Mouse (Mus musculus) embryonic facial prominence, embryonic 11.5 days (tissue): ENCODE data around the gene Tmem88b. TPM values are rescaled to one million over a fixed set of nuclear protein-coding genes. Genes with fewer than 3 reads are reported as not detected.
"Not testable (repeated sequence)": the region's sequence is repeated elsewhere in the genome, so short reads cannot be mapped to it uniquely, and the experiment has no call there.

Experiments used
- ATAC-seq: fragments of 200-750 bp; cut with Nextera tagmentation; replicated peaks from 2 replicates; pipeline ENCODE4 v1.8.0; 2017; ENCODE audit warnings: low read depth; ENCODE audit not compliant: insufficient number of reproducible peaks, low FRiP score, low TSS enrichment
- DNase-seq: peaks from one replicate; pipeline ENCODE4 v3.0.0-alpha.2; 2015; ENCODE audit warnings: low spot score
- H3K27ac ChIP-seq: fragments of 300-500 bp; sonication (generic); replicated peaks from 2 replicates; pipeline ENCODE4 v1.5.1; 2014; ENCODE audit warnings: mild to moderate bottlenecking, low read depth, low read length, control low read depth
- H3K27me3 ChIP-seq: fragments of 300-500 bp; sonication (generic); 2 replicates; pipeline ENCODE4 v1.6.1; 2014; ENCODE audit warnings: mild to moderate bottlenecking, low read length, moderate library complexity, mixed read lengths; ENCODE audit not compliant: control insufficient read depth, insufficient read depth
- H3K36me3 ChIP-seq: fragments of 300-500 bp; sonication (generic); replicated peaks from 2 replicates; pipeline ENCODE4 v1.6.1; 2014; ENCODE audit warnings: low read depth, mild to moderate bottlenecking, low read length, moderate library complexity, mixed read lengths; ENCODE audit not compliant: control insufficient read depth, insufficient read depth
- H3K4me1 ChIP-seq: fragments of 300-500 bp; sonication (generic); 2 replicates; pipeline ENCODE4 v1.6.1; 2014; ENCODE audit warnings: low read length, mixed read lengths; ENCODE audit not compliant: control insufficient read depth, insufficient read depth
- H3K4me2 ChIP-seq: fragments of 300-500 bp; sonication (generic); 2 replicates; pipeline ENCODE4 v1.6.1; 2014; ENCODE audit warnings: low read depth, mild to moderate bottlenecking, control low read depth, low read length, moderate library complexity
- H3K4me3 ChIP-seq: fragments of 300-500 bp; sonication (generic); 2 replicates; pipeline ENCODE4 v1.5.1; 2014; ENCODE audit warnings: low read depth, low read length, control low read depth
- H3K9ac ChIP-seq: fragments of 300-500 bp; sonication (generic); replicated peaks from 2 replicates; pipeline ENCODE4 v1.6.1; 2014; ENCODE audit warnings: mild to moderate bottlenecking, control low read depth, low read length
- H3K9me3 ChIP-seq: fragments of 300-500 bp; sonication (generic); replicated peaks from 2 replicates; pipeline ENCODE4 v1.6.1; 2016; ENCODE audit warnings: mild to moderate bottlenecking, low read length, inconsistent platforms, mixed read lengths; ENCODE audit not compliant: control insufficient read depth
- WGBS: fragments of 180-500 bp; shearing (Covaris S2); extraction: QIAGEN DNeasy Blood & Tissue Kit; methylation state at CpG from one replicate; pipeline ENCODE4 v1.1.7; 2014; 5-methylcytosine and 5-hydroxymethylcytosine counted together
- polyA plus RNA-seq: library from polyadenylated mRNA; unstranded; fragments of >200 nt; fragmentation: Nextera tagmentation; extraction: Ambion mirVana; gene quantifications from 2 replicates; pipeline ENCODE4 v1.2.1, GENCODE M21; 2014

Gene Tmem88b
- polyA plus RNA-seq, 1 experiment from 2014 or later: 0.18 TPM

DNA sequence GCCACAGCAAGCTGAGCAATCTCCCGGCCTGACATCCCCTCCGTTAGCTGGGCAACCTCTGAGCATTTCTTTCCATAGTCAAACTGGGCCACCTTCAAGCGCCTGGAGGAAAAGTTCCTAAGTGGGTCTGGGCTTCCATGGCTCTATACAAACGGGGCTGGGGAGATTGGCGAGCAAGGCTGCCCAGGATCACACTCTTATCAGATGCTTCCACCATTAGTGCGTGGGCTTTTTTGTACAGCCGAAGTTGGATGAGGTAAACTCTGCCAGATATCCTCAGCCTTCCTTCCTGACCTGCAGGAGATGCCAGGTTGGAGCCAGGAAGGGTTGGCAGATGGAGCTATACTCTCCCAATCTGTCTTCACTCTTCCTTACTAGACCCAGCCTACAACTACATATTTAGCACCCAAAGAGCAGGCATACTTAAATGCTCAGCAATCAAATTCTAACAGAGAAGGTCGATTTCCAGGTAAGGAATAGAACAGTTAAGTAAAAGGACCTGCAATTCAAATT, 39.6 kb downstream of the Tmem88b start:
- no peak overlapping the region for H3K9ac ChIP-seq
- ATAC-seq (no peak), DNase-seq (no peak)
- H3K27me3 ChIP-seq: no peaks in the 10 kb centered on the region
- no peaks in the 10 kb centered on the region for H3K4me1 ChIP-seq
- 86% methylated on average over 8 of the region's 8 CpGs for WGBS
- H3K36me3 ChIP-seq: peaks cover 17% of the 10 kb centered on the region
- H3K4me3 ChIP-seq: no peak overlapping the region
- H3K27ac ChIP-seq: no peak overlapping the region
- no peak overlapping the region for H3K4me2 ChIP-seq
- no peaks in the 10 kb centered on the region for H3K9me3 ChIP-seq

DNA sequence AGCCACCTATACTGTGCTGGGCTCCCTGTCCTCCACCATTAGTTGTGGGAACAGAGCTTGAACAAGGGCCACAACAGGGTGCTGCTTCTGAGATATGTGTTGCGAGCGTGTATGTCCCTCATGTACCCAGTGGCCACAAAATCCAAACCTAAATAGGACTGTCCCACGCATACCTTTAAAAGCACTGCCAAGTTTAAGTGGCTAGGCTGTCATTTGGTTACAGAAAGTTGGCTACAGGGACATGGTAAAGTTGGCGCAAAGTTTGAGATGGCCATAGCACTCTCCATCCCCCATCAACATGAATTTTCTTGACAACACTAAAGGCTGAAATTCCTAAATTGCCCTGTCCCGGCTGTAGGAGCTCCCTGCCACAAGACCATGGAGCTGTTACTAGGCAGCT, 40.5 kb downstream of the Tmem88b start:
- Histone ChIP-seq H3K9ac (no peak overlapping the region), H3K9me3 (no peaks in the 10 kb centered on the region), H3K4me3 (no peak overlapping the region), H3K27me3 (no peaks in the 10 kb centered on the region), H3K36me3 (peaks cover 11% of the 10 kb centered on the region), H3K4me1 (no peaks in the 10 kb centered on the region), H3K27ac (no peak overlapping the region), H3K4me2 (no peak overlapping the region)
- WGBS: 85% methylated on average over 5 of the region's 5 CpGs
- no peak for ATAC-seq
- no peak for DNase-seq

DNA sequence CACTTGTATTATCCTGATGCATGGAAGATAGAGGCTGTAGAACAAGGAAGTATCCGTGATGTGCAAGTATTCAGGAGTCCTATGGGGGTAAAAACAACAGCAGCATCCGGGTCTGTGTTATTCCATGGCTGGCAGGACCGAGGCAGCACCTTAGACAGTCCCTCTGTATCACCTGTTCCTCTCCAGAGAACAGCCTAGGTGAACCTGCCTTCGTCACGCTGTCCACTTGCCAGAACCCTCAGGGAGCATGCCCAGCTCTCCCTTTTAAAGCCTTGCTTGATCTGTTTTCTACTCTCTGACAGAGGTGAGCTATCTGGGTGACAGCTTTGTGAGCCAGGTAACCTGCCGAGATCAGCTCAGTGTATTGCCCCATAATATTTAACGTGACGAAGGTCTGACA, 41.2 kb downstream of the Tmem88b start:
- H3K27ac ChIP-seq: no peak overlapping the region
- ATAC-seq (no peak), DNase-seq (no peak)
- 96% methylated on average over 8 of the region's 8 CpGs for WGBS
- H3K27me3 ChIP-seq: no peaks in the 10 kb centered on the region
- H3K4me2 ChIP-seq: no peak overlapping the region
- H3K9me3 ChIP-seq: no peaks in the 10 kb centered on the region
- H3K4me3 ChIP-seq: no peak overlapping the region
- H3K4me1 ChIP-seq: no peaks in the 10 kb centered on the region
- peaks cover 8% of the 10 kb centered on the region for H3K36me3 ChIP-seq
- H3K9ac ChIP-seq: no peak overlapping the region

DNA sequence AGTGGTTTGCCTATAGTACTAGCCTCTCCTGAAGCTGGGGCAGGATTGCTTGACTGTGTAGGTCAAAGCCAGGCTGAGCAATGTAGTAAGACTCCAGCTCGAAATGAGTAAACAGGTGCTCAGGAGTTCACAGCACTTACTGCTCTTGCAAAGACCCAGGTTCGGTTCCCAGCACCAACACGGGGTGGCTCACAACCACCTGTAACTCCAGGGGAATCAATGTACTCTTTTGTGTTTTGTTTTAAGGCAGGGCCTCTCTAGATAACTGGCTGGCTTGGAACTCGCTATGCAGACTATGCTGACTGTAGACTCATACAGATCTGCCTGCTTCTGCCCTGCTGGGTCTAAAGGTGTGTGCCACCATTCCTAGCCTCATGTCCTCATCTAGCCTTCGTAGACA, 43.0 kb downstream of the Tmem88b start:
- peaks cover 5% of the 10 kb centered on the region for H3K36me3 ChIP-seq
- no peak for ATAC-seq
- no peak overlapping the region for H3K4me3 ChIP-seq

DNA sequence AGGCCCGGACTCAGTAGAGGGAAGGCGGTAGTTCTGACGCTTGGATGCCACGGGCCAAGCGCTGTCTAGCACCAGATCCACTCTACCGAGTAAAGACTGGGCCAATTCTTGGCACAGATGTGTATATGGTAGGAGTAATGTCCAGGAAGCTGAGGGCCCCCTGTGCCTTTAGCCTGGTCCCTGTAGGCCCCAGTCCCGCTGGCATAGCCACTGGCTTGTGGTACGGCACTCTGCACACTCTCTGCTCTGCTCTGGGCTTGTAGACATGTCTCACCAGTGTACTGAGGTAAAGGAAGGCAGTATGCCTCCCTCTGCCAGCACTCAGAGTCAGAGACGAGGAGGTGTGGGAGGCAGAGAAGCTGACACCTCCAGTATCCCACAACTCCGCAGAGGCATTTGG, 45.0 kb downstream of the Tmem88b start:
- 92% methylated on average over 10 of the region's 10 CpGs for whole genome bisulfite sequencing
- DNase-seq: not testable (repeated sequence)

More for the DNA sequence above, 43.0 kb downstream of the Tmem88b start:
- DNase-seq: no peak
- H3K27me3 ChIP-seq: no peaks in the 10 kb centered on the region
- no peaks in the 10 kb centered on the region for H3K4me1 ChIP-seq
- WGBS: 89% methylated on average over 5 of the region's 5 CpGs
- no peak overlapping the region for H3K4me2 ChIP-seq
- no peak overlapping the region for H3K9ac ChIP-seq
- H3K27ac ChIP-seq: no peak overlapping the region
- H3K9me3 ChIP-seq: no peaks in the 10 kb centered on the region

DNA sequence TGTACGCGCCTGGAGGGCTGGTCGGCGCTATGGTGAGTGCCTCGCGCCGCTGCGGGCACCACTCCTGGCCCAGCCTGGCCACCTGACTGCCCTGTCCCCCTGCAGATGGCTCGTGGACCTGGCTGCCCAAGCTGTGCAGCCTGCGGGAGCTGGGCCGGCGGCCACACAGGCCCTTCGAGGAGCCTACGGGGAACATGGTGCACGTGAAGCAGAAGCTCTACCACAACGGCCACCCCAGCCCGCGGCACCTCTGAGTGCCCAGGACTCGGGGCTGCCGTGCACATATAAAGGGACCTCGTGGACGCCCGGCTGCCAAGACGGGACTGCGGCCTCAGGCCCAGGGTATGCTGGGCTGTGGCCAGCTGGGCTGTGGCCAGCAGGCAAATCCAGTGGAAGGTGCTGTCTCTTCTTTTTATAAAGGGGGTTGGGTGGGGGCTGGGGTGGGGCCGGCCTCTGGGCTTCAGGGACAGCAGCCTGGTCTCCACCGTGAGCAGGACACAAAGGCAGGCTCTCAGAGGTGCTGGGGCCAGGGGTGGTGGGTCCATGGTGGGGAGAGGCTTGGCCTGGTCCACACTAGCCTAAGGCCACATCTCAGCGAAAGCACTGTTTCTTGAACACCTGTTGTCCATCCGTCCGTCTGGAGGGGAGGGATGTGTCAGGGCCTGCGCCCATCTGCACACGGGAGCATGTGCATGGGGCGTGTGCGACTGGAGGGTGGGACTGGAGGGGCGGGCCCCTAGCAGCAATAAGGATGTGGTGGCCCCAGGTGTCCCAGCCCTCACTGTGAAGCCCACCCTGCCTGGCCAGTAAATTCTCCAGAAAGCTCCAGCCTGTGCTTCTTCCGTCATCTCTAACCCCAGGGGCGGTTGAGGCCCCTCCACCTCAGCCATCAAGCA, 45.7 kb downstream of the Tmem88b start:
- H3K4me2 ChIP-seq: no peak overlapping the region
- H3K27me3 ChIP-seq: no peaks in the 10 kb centered on the region
- H3K27ac ChIP-seq: no peak overlapping the region
- no peaks in the 10 kb centered on the region for H3K9me3 ChIP-seq
- no peak overlapping the region for H3K4me3 ChIP-seq
- H3K36me3 ChIP-seq: no peaks in the 10 kb centered on the region; the same call in none of the 2 replicates
- DNase-seq: no peak
- H3K4me1 ChIP-seq: no peaks in the 10 kb centered on the region
- 83% methylated on average over 37 of the region's 37 CpGs for WGBS
- H3K9ac ChIP-seq: no peak overlapping the region
- ATAC-seq: no peak

More for the DNA sequence above, 45.0 kb downstream of the Tmem88b start:
- H3K36me3 ChIP-seq, H3K4me1 ChIP-seq, H3K27me3 ChIP-seq, H3K27ac ChIP-seq, H3K9me3 ChIP-seq, H3K4me2 ChIP-seq, ATAC-seq, H3K9ac ChIP-seq, H3K4me3 ChIP-seq: not testable (repeated sequence)

DNA sequence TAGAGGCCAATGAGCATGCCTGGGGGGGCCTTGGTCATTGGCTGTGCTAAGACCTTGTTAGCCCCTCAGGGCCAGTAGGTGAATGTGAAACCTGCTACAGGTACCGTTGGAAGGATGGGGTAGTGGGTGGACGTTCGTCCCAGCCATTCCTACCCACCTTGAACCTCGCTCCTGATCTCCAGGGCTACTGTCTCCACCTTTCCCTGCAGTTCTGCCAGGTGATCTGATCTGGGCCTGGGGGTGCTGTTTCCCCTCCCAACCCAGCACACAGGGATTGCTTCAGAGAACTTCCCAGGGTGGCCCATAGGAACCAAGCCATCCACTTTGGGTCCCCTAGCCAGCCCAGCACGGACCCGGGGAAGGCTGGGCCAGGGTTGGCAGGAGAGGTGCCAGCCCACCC, 46.5 kb downstream of the Tmem88b start:
- Histone ChIP-seq H3K27ac (no peak overlapping the region), H3K9me3 (no peaks in the 10 kb centered on the region), H3K36me3 (no peaks in the 10 kb centered on the region; the same call in none of the 2 replicates), H3K9ac (no peak overlapping the region), H3K4me2 (no peak overlapping the region), H3K4me3 (no peak overlapping the region), H3K27me3 (no peaks in the 10 kb centered on the region), H3K4me1 (no peaks in the 10 kb centered on the region)
- 85% methylated on average over 6 of the region's 6 CpGs for WGBS
- DNase-seq (no peak), ATAC-seq (no peak)

DNA sequence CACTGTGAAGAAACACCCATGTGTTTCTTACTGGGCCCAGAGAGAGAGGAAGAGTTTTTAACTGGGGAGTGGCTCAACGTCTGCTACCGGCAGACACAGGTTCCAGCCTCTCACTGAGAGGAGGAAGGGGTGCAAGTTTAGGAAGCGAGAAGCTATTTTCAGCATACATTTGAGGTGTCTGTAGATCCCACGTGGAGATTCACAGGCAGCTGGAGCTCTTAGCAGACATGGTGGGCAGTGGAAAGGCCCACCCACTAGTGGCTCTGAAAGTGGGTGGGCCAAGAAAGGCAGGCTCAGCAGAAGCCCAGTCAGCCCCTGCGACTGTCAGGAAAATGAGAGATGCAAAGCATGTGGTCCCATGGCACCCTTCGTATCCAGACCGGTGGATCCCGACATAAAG, 47.4 kb downstream of the Tmem88b start:
- H3K9ac ChIP-seq: no peak overlapping the region
- no peaks in the 10 kb centered on the region for H3K9me3 ChIP-seq
- no peaks in the 10 kb centered on the region for H3K4me1 ChIP-seq
- no peak overlapping the region for H3K27ac ChIP-seq
- DNase-seq (no peak), ATAC-seq (no peak)
- no peak overlapping the region for H3K4me2 ChIP-seq
- no peaks in the 10 kb centered on the region for H3K27me3 ChIP-seq
- WGBS: 65% methylated on average over 8 of the region's 8 CpGs
- no peak overlapping the region for H3K4me3 ChIP-seq
- H3K36me3 ChIP-seq: no peaks in the 10 kb centered on the region; the same call in none of the 2 replicates
